Mouse (Mus musculus) intestine, embryonic 14.5 days (tissue): Measurements from ENCODE around the gene Gm45062. TPM values are rescaled to one million over a fixed set of nuclear protein-coding genes. Genes with fewer than 3 reads are reported as not detected.

Experiments
- ATAC-seq: fragments of 200-750 bp; cut with Nextera tagmentation; replicated peaks from 2 replicates; pipeline ENCODE4 v1.8.0; 2017; ENCODE audit warnings: low read depth, moderate number of reproducible peaks, moderate TSS enrichment, moderate library complexity; ENCODE audit not compliant: low FRiP score, low TSS enrichment
- DNase-seq: peaks from one replicate; pipeline ENCODE4 v3.0.0-alpha.2; 2018; ENCODE audit warnings: low spot score
- H3K27ac ChIP-seq: fragments of 300-500 bp; sonication (generic); 2 replicates; pipeline ENCODE4 v1.5.1; 2014; ENCODE audit warnings: low read depth, mild to moderate bottlenecking, control low read depth
- H3K27me3 ChIP-seq: fragments of 300-500 bp; sonication (generic); replicated peaks from 2 replicates; pipeline ENCODE4 v1.6.1; 2014; ENCODE audit warnings: low read length, control low read depth; ENCODE audit not compliant: control insufficient read depth, insufficient read depth
- H3K36me3 ChIP-seq: fragments of 300-500 bp; sonication (generic); 2 replicates; pipeline ENCODE4 v1.6.1; 2014; ENCODE audit warnings: low read length, control low read depth; ENCODE audit not compliant: control insufficient read depth, insufficient read depth
- H3K4me1 ChIP-seq: fragments of 300-500 bp; sonication (generic); replicated peaks from 2 replicates; pipeline ENCODE4 v1.6.1; 2014; ENCODE audit warnings: low read length, control low read depth, mixed read lengths; ENCODE audit not compliant: control insufficient read depth, insufficient read depth
- H3K4me2 ChIP-seq: fragments of 300-500 bp; sonication (generic); 2 replicates; pipeline ENCODE4 v1.6.1; 2014; ENCODE audit warnings: low read length
- H3K4me3 ChIP-seq: fragments of 300-500 bp; sonication (generic); 2 replicates; pipeline ENCODE4 v1.5.1; 2014; ENCODE audit warnings: low read depth, low read length, control low read depth, mixed read lengths
- H3K9ac ChIP-seq: fragments of 300-500 bp; sonication (generic); 2 replicates; pipeline ENCODE4 v1.6.1; 2014; ENCODE audit warnings: mild to moderate bottlenecking, low read length
- H3K9me3 ChIP-seq: fragments of 300-500 bp; sonication (generic); 2 replicates; pipeline ENCODE4 v1.6.1; 2016; ENCODE audit warnings: low read length, control low read depth; ENCODE audit not compliant: control insufficient read depth
- WGBS: fragments of 180-500 bp; shearing (Covaris S2); extraction: QIAGEN DNeasy Blood & Tissue Kit; methylation state at CpG from one replicate; pipeline ENCODE4 v1.1.7; 2014; 5-methylcytosine and 5-hydroxymethylcytosine counted together
- polyA plus RNA-seq: library from polyadenylated mRNA; unstranded; fragments of >200 nt; fragmentation: Nextera tagmentation; extraction: Ambion mirVana; gene quantifications from 2 replicates; pipeline ENCODE4 v1.2.1, GENCODE M21; 2014

The Gm45062 gene
- polyA plus RNA-seq, 1 experiment from 2014 or later: 8.6 TPM

DNA sequence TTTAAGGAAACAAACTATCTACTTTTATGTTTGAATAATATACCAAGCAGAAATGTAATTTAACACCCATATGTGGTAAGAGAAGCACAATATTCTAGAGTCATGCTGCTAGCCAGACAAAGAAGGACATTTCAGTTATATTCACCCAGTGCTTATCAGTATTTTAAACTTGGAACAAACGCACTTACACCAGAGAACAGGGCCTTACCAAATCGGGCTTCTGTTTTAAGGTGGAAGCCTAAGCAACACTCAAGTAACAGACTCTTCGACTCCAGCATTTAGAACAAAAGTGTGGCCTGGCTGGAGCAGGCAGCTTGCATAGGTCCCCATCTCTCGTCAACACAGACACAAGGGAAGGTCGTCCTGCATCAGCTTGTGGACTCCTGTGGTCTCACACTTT is 229.0 kb downstream of the Gm45062 start:
- Histone ChIP-seq H3K9me3 (no peaks in the 10 kb centered on the region), H3K27me3 (no peaks in the 10 kb centered on the region), H3K27ac (no peak overlapping the region), H3K4me1 (no peaks in the 10 kb centered on the region), H3K4me2 (no peak overlapping the region), H3K4me3 (no peak overlapping the region), H3K36me3 (no peaks in the 10 kb centered on the region), H3K9ac (no peak overlapping the region)
- ATAC-seq: no peak
- no peak for DNase-seq
- WGBS: 51% methylated on average over 5 of the region's 5 CpGs

DNA sequence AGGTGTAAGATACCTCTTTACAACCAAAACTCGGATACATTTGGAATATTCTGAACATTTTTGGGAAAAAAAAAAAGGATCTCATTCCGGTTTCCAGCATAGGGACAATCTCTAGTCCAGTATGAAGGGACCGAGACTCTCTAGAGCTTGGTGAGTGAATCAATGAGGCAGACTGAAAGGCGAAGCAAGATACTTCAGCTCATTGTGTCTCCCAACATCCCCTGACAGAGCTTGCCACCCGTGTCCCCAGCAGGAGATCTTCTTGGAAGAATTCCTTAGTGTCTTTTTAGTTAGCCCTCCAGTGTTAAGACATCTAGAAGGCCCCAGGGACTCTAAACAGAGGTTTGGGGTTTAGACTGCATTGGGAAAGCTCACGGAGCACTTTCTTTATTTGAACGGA is 230.0 kb downstream of the Gm45062 start:
- no peak overlapping the region for H3K4me2 ChIP-seq
- no peak overlapping the region for H3K4me3 ChIP-seq
- 83% methylated on average over 7 of the region's 7 CpGs for WGBS
- no peak for ATAC-seq
- no peak for DNase-seq
- H3K9me3 ChIP-seq: no peaks in the 10 kb centered on the region
- H3K9ac ChIP-seq: no peak overlapping the region
- no peaks in the 10 kb centered on the region for H3K36me3 ChIP-seq
- no peak overlapping the region for H3K27ac ChIP-seq
- H3K4me1 ChIP-seq: no peaks in the 10 kb centered on the region
- no peaks in the 10 kb centered on the region for H3K27me3 ChIP-seq

DNA sequence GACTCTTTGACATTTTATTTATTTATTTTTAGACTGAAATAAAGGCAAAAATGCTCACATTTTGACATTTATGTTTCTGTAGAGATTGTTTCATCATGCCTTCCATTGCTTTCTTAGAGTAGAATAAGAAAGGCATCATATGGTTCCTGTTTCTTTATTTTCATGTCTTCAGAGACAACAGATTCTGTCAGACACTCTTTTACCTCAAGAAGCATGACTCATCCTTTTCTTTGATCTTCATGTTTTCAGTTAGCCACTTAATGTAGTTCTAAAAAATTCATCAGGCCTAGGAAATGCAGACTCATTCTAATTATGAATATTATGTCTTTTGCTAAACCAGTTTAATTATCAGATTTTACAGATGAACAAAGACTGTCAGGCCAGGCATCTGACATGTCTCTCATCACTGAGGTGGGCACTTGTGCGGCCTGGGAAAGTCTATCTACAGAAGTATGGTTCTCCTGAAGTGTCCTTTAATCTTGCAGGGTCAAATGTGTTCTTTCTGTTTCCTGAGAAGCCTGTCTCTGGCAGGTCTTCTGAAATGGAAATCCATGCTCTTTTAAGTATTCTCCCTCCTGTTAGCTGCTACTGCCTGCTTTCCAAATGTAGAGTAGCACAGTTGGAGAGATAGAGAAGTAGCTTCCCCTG is 230.8 kb downstream of the Gm45062 start:
- Histone ChIP-seq H3K27me3 (no peaks in the 10 kb centered on the region), H3K4me1 (no peaks in the 10 kb centered on the region), H3K27ac (no peak overlapping the region), H3K4me3 (no peak overlapping the region), H3K9me3 (no peaks in the 10 kb centered on the region), H3K9ac (no peak overlapping the region), H3K4me2 (no peak overlapping the region), H3K36me3 (no peaks in the 10 kb centered on the region)
- WGBS: 85% methylated on average over 1 of the region's 1 CpGs
- no peak for DNase-seq
- ATAC-seq: no peak

- H3K4me1 ChIP-seq: no peaks in the 10 kb centered on the region
- no peak overlapping the region for H3K9ac ChIP-seq
- ATAC-seq: no peak
- no peaks in the 10 kb centered on the region for H3K27me3 ChIP-seq
- no peak overlapping the region for H3K27ac ChIP-seq
- no peak for DNase-seq
- H3K9me3 ChIP-seq: no peaks in the 10 kb centered on the region
- WGBS: 92% methylated on average over 3 of the region's 3 CpGs
- H3K36me3 ChIP-seq: no peaks in the 10 kb centered on the region
- H3K4me2 ChIP-seq: no peak overlapping the region
- H3K4me3 ChIP-seq: no peak overlapping the region
Observed at GRCm38 (mm10) chr6:8492248-8492647, 233.0 kb downstream of the Gm45062 start.

GRCm38 (mm10) chr6:8495109-8495826 is 236.0 kb downstream of the Gm45062 start:
- no peaks in the 10 kb centered on the region for H3K27me3 ChIP-seq
- no peaks in the 10 kb centered on the region for H3K9me3 ChIP-seq
- no peaks in the 10 kb centered on the region for H3K4me1 ChIP-seq
- H3K36me3 ChIP-seq: no peaks in the 10 kb centered on the region
- H3K9ac ChIP-seq: no peak overlapping the region
- no peak overlapping the region for H3K4me3 ChIP-seq
- no peak overlapping the region for H3K27ac ChIP-seq
- DNase-seq (no peak), ATAC-seq (no peak)
- 85% methylated on average over 5 of the region's 5 CpGs for WGBS
- H3K4me2 ChIP-seq: no peak overlapping the region

- Histone ChIP-seq H3K36me3 (no peaks in the 10 kb centered on the region), H3K4me3 (no peak overlapping the region), H3K27ac (no peak overlapping the region), H3K4me2 (no peak overlapping the region), H3K9me3 (no peaks in the 10 kb centered on the region), H3K4me1 (no peaks in the 10 kb centered on the region), H3K27me3 (no peaks in the 10 kb centered on the region), H3K9ac (no peak overlapping the region)
- 79% methylated on average over 4 of the region's 4 CpGs for WGBS
- no peak for ATAC-seq
- no peak for DNase-seq
Observed at GRCm38 (mm10) chr6:8495827-8496222, 236.6 kb downstream of the Gm45062 start.

DNA sequence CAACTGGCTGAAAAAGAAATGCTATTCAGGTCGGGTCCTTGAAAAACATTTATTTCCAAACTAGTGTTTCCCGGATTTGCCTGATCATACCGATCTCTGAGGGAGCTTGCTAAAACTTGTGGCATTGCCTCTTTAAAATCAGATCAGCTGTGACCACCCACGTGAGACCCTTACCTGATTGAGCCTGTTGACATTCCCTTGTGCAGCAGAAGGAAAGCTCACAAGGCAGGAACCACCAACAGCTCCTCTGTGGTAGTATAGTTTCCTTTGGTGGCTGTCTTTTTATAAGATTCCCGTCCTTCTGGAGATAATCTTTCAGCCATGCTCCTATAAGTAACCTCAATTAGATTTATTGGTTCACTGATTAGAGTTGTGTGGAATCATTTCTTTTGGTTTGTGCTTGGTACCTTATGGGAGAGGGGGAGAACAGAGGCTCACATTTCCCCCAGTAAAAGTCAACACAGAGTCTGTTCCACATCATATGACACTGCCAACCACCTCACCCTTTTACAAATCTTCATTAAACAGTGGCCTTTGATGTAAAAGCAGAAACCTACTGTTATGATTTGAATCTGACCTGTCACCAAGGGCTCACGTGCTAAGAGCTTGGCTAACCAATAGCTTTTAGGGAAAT is 238.1 kb downstream of the Gm45062 start:
- ATAC-seq: no peak
- no peak overlapping the region for H3K27ac ChIP-seq

GRCm38 (mm10) chr6:8497868-8498257 is 238.6 kb downstream of the Gm45062 start:
- DNase-seq (no peak), ATAC-seq (no peak)
- H3K9ac ChIP-seq: no peak overlapping the region
- H3K27me3 ChIP-seq: no peaks in the 10 kb centered on the region
- no peak overlapping the region for H3K27ac ChIP-seq
- H3K9me3 ChIP-seq: no peaks in the 10 kb centered on the region
- no peaks in the 10 kb centered on the region for H3K36me3 ChIP-seq
- H3K4me3 ChIP-seq: no peak overlapping the region
- H3K4me1 ChIP-seq: no peaks in the 10 kb centered on the region
- H3K4me2 ChIP-seq: no peak overlapping the region
- WGBS: 59% methylated on average over 6 of the region's 6 CpGs

More for the DNA sequence above, 238.1 kb downstream of the Gm45062 start:
- Histone ChIP-seq H3K9me3 (no peaks in the 10 kb centered on the region), H3K27me3 (no peaks in the 10 kb centered on the region), H3K4me2 (no peak overlapping the region), H3K9ac (no peak overlapping the region), H3K4me3 (no peak overlapping the region), H3K4me1 (no peaks in the 10 kb centered on the region), H3K36me3 (no peaks in the 10 kb centered on the region)
- 67% methylated on average over 6 of the region's 6 CpGs for WGBS
- DNase-seq: no peak
